Mouse (Mus musculus): ENCODE results near the gene Slc30a3.
A peak's percentile ranks its signal among the peaks of the same experiment; 100 is the strongest.

Slc30a3 gene

GRCm38 (mm10) chr5:31108000-31108490 is at the start of gene Slc30a3:
Gene Slc30a3 (minus strand): TSS chr5:31108237.
- DNase-seq (ENCODE audit: extremely low spot score), result no peak

DNA sequence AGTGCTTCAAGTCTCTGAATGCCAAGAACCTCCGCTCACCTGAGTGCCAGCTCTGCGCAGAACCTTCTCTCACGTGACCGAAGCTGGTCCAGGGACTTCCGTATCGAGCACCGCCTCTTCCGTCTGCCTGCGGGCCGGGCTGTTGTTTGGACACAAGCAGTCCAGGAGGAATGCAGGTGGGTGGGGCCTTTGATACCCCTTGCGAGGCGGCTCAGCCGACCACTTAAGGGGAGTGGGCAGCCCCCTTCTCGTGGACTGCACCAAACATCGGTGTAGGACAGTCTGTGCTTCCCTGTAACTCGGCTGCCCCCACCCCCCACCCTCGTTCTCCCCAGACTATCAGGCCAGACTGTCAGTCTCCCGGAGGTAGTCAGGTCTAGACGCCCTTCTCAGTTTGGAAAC is 46.1 kb upstream of the Slc30a3 start, which contains the start of gene Mpv17:
Gene Mpv17 (minus strand): TSS at position 100 of the 402 bp plus-strand sequence.
- peak; percentile 82 for DNase-seq (ENCODE audit: extremely low spot score)

- no peak for DNase-seq (ENCODE audit: extremely low spot score)
Observed at GRCm38 (mm10) chr5:31153516-31154151, 45.6 kb upstream of the Slc30a3 start.

DNA sequence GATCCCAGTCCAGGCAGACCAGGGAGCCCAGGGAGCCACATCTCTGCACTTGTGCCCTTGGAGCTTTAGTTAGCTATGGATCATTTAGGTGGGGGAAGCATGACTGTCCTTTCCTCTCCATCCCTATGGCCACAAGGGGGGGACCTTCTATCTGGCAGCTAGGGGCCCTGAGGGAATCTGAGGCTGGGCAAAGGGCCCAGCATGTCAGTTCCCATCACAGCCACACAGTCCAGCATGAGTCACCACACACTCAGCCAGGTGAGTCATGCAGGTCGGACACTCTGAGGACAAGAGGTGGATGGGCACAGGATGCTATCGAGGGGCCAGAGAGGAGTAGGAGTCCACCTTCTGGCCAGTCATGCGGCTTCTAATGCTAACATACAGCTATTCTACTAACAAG is 43.7 kb upstream of the Slc30a3 start:
- no peak for DNase-seq (ENCODE audit: extremely low spot score)

DNA sequence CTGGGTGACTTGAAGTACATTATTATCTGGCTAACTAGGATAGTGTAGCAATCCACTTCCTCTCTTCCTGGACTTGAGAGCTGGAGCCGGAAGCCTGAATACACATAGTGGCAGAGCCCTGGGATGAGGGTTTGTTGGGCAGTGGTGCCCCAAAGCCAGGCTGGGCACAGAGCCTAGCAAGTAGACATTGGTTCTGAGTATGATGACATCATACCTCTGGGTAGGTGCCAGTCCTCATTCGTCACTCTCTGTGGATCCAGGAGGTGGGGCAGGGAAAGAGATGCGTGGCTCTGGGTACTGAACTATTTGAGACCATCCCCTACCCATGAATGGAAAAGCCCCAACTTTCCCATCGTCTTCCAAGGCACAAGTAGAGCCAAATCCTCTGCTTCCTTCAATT is 41.7 kb upstream of the Slc30a3 start:
- no peak for DNase-seq (ENCODE audit: extremely low spot score)

GRCm38 (mm10) chr5:31138968-31139425 is 31.0 kb upstream of the Slc30a3 start:
- DNase-seq (ENCODE audit: extremely low spot score), result peak; percentile 24

DNA sequence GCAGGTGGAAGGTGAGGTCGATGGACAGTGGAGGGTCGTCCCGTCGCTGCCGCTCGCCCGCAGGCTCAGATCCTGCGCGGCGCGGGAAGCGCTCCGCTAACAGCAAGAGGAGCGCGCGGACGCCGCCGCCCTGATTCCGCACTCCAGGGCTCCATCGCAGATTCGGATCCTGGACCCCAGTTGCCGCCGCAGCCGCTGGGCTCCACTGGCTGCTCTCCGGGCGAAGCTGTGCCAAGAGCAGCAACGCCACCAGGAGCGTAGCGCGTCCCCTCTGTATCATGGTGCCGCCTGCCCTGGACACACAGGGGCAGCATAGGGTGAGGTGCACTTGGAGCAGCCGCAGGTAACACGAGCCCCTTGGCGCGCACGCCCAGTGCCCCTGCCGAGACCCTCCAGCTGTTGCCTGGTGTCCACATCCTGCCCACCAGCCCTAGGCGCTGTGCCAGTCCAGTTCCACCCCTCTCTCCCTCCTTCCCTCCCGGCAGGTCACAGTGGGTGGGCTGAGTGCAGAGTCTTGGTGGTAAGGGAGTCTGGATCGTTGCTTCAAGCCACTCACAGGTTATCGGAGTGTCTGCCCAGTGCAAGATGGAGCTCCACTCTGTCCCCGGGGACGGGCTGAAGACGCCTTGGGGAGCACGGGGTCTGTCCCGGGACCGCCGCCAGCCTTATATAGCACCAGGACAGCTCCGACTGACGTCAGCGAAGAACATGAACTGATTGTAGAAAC is 30.4 kb upstream of the Slc30a3 start, which contains the start of gene Ucn:
Gene Ucn (minus strand): TSS at position 589 of the 727 bp plus-strand sequence.
- DNase-seq (ENCODE audit: extremely low spot score), result peak; percentile 19

- DNase-seq (ENCODE audit: extremely low spot score), result no peak
Observed at GRCm38 (mm10) chr5:31137658-31138057, 29.6 kb upstream of the Slc30a3 start.

DNA sequence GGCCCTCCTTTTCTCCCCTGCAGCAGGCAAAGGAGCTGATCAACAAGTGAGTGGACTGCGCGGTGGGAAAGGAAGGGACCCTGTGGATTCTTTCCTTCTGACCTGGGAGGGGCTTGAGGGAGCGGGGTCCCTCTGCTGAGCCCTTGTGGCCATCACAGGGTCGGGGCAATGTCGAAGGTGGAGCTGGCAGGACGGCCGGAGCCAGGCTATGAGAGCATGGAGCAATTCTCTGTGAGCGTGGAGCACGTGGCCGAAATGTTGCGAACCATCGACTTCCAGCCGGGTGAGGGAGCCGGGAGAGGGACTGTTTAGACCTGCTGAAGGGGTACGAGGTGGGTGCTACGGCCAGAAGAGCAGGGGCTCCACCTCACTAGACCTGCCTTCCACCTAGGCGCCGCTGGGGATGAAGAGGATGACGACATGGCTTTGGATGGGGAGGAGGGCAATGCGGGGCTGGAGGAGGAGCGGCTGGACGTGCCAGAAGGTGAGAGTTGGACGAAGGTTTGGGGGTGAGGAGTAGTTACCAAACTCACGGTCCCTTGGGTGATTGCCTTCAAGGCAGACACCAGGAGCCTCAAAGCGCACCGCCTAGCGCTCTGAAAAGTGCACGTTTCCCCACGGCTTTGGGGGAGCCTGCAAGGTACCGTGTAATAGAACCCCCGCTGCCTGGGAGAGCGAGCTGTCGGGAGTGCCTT is 28.8 kb upstream of the Slc30a3 start:
- DNase-seq (ENCODE audit: extremely low spot score), result peak; percentile 24

- DNase-seq (ENCODE audit: extremely low spot score), result no peak
Observed at GRCm38 (mm10) chr5:31126050-31126449, 18.0 kb upstream of the Slc30a3 start.

GRCm38 (mm10) chr5:31123481-31123880 is 15.4 kb upstream of the Slc30a3 start:
- no peak for DNase-seq (ENCODE audit: extremely low spot score)

DNA sequence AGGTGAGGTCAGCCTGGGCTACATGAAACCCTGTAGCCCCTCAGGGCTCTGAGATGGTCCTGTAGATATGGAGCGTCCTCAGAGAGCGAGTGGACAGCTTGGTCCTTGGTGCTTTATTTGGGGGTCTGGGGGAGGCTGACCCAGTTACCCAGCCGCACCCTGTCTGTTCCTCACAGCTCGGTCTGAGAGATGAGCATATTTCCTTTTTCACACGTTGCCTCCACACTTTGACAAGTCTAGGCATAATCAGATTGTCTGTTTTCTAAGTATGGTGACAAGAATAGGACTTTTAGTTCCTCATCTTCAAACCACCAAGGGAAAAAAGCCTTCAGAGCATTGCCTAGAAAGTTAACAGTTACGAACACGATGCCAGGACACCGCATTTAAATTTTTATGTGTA is 13.1 kb upstream of the Slc30a3 start:
- no peak for DNase-seq (ENCODE audit: extremely low spot score)

DNA sequence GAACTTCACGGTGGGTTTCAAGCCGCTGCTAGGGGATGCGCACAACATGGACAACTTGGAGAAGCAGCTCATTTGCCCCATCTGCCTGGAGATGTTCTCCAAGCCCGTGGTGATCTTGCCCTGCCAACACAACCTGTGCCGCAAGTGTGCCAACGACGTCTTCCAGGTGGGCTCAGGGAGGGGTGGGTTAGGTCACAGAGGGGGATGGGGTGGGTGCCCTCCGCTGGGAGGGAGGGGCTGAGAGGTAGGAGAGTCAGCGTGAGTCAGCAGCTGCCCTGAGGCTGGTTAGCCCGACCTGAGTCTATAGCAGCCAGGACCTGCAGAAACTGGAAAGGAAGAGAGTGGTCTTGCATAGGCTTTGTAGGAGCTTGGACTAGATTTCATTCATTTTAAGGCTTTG is 8.9 kb upstream of the Slc30a3 start:
- no peak for DNase-seq (ENCODE audit: extremely low spot score)

- no peak for DNase-seq (ENCODE audit: extremely low spot score)
Observed at GRCm38 (mm10) chr5:31116354-31116753, 8.3 kb upstream of the Slc30a3 start, which contains the start of gene Trim54. Gene Trim54 (plus strand): TSS chr5:31116712.

- DNase-seq (ENCODE audit: extremely low spot score), result no peak
Observed at GRCm38 (mm10) chr5:31110781-31111180, 2.7 kb upstream of the Slc30a3 start.

DNA sequence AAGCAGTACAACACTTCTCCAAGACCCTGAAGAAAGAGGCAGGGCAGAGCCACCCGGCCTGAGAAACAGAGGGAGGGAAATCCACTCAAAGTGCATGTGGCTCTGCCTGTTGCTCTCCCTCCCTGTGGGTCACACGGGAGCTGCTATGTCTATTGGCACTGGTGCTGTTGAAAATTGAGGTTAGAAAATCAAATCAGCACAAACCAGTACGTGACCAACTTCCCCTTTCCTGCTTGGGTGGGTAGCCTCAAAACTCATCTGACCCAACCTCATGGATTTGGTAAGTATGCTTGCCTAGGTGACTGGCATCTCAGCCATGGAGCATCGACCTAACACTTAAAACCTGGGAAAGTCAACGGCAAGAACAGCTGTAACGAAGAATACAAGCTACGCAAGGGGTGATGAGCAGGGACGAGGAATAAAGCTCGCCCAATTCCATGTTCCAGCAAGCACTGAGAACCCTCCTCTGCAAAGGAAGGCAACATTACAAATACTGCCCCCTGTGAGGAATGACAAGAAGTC is 2.2 kb downstream of the Slc30a3 start, which contains the start of gene Dnajc5g:
Gene Dnajc5g (plus strand): TSS at position 472 of the 522 bp plus-strand sequence.
- DNase-seq (ENCODE audit: extremely low spot score), result no peak

DNA sequence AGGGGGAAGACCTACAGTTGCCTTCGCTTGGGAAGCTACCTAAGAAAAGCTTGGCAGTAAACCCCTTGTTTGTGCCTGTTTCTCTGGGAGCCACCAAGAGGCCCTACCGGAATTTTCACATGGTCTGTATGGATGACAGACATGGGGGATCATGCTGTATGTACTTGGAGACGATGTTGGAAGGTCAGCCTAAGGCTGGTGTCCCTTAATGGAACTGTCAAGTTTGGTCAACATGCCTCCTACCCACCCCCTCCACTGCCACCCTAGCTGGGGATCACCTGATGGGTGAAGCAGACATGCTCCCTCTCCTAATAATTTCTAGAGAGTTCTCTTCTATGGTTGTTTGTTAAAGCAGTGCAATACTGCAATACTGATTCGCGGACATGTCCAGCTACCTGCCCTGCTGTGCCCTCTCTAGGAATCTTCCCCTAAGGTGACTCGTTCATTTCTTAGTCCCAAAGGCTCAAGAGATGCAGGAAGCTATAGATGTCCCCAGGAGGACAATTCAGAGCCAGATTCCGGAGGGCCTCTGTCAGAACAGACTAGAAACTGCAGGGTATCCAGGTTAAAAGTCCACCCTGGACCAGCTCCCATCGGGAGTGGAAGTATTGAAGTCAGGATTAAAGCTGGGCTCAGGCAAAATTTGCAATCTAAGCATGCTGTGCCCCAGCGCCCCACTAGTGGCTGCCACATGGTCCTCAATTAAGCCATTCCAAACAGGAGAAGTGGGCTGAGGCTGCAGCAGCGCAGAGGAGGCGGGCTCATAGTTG is 12.1 kb downstream of the Slc30a3 start:
- no peak for DNase-seq (ENCODE audit: extremely low spot score)

GRCm38 (mm10) chr5:31094799-31095691 is 13.0 kb downstream of the Slc30a3 start:
- peak; percentile 51 for DNase-seq (ENCODE audit: extremely low spot score)

DNA sequence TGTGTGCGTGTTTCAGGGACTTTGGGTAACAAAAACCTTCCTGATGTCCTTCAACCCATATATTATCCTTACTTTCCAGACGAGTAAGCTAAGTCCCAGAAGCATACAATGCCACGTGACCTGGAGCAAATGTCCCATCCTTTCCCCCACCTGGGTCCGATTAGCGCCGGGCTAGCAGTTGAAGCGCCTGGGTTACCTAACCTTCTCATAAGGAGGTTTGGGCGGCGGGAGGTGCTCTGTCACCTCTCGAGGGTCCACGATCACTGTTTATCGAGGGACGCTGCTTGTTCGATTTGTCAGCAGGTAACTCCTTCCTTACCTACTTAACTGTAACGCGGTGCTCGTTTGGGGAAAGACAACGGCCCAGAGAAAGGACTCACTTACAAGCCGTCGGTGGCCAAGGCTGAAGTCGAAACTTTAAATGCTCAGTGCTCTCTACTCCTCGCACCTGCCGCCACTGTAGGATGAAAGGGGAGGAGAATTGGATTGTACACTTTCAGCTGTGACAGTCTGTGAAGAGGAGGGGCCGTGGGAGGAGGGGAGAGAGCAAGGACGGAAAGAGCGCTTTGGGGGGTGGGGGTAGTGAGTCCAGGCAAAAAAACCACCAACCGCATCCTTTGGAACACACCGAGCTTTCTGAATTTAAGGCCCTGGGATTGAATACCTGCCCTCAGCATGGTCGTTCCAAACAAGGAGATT is 13.8 kb downstream of the Slc30a3 start:
- peak; percentile 28 for DNase-seq (ENCODE audit: extremely low spot score)

All from embryo, embryonic 9.5 days (tissue).